Mouse (Mus musculus): ENCODE data around the gene AU022252.

- no peak for TF ChIP-seq CTCF (IDR thresholded peaks at IDR 0.05; ENCODE audit: low read depth)
- no peak for TF ChIP-seq EP300 (optimal IDR thresholded peaks at IDR 0.05)
Measured at GRCm38 (mm10) chr4:119226751-119227150, 5.8 kb downstream of the AU022252 start.
